Mouse (Mus musculus): ENCODE data around the gene Olfr606.
"Not testable (repeated sequence)": the region's sequence is repeated elsewhere in the genome, so short reads cannot be mapped to it uniquely, and the experiment has no call there.

Olfr606 gene

DNA sequence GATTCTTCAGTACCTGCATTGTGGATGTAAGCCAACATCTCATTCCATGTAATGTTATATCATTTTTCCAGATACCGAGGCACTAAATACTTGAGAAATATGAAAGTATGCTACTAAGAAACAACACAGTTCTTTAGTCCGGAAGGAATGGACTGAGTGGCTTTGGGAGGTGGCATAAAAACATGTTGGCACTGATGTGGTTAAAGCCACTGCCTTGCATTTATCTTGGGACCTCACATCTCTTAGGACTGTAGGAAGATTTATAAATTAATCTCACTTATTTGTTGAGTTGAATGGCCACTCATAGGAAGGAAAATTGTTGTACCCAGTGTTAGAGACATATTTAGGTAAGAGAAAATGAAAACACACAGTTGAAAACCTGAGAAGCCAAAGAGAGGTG, at the start of gene Olfr606:
Gene Olfr606, plus strand, starts transcription at position 301 of the 400 bp plus-strand sequence.
- DNase-seq (ENCODE audit: low read depth in 2 of 2, low spot score in 2 of 2) = no peak

DNA sequence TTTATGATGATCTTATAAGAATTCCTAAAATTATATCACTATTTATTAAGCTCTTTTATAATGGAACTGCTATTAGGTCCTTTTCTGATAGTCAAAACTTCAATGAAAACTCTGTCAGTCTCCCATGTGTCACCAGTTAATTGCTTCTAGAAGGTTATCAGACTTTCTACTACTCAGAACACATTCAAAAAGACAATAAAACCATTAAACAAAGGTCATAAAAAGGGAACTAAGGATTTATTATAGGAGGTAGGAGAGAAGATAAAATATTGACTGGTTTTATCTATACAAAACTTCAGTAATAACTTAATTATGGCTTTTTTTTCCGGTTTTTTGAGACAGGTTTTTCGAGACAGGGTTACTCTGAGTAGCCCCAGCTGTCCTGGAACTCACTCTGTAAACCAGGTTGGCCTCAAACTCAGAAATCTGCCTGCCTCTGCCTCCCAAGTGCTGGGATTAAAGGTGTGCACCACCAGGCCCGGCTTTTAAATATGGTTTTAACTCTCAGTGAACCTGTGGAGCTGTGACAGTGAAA, 42.3 kb upstream of the Olfr606 start:
- DNase-seq (ENCODE audit: low read depth in 2 of 2, low spot score in 2 of 2) = not testable (repeated sequence)

DNA sequence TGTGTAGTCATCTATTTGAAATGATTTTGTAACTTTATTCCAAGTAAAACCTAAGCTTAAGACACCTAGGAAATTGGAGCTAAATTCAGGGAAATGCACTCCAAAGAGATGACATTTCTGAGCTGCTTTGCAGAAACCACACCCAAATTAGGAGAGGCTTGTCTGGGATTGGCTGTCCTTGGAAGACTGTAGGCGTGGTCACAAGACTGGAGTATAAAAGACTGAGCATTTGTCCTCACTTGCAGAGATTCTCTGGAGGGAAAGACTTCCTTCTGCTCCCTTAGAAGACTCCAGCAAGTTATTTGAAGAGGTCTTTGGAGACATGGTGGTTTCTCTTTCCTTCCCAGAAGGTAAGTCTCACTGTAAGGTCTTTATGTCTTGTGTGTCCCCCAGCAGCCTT, 34.1 kb upstream of the Olfr606 start, which contains the start of gene Usp17lc:
Gene Usp17lc, plus strand, starts transcription at position 301 of the 400 bp plus-strand sequence.
- DNase-seq (ENCODE audit: low read depth in 2 of 2, low spot score in 2 of 2) = not testable (repeated sequence)

DNA sequence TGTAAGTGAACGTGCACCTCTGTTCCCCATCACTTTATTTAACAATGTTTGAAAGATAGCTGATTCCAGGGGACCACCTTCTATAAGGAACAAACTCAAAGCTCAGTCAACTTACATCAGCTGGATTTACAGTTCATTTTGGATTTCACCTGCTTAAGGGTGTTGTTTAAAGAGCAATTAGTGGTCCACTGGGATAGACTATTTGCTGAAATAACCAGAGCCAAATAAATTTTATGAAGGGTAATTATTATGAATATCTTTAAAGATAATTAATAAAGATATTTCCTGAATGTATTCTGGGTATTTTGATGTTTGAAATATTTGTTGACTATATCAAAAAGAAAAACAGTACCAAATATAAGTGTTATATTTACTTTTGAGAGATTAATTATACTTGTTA, 3.5 kb upstream of the Olfr606 start, which contains the start of gene Olfr605:
Gene Olfr605, minus strand, starts transcription at position 101 of the 400 bp plus-strand sequence.
- DNase-seq (ENCODE audit: low read depth in 2 of 2, low spot score in 2 of 2) = no peak

DNA sequence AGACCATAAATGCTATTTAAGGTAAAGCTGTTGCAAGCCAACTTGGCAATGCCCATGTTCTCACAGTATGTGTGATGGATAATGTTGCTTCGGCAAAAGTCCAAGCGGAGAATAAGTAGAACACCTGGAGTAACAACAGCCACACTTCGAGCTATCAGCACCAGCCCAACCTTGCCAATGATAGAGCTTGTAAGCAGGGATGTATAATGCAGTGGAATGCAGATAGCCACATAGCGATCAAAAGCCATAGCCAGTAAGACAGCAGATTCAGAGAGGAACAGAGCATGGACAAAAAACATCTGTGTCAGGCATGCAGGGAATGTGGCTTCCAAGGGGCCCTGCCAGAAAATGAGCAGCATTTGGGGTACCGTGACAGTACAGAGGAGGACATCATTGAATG, 11.7 kb downstream of the Olfr606 start:
- no peak for DNase-seq (ENCODE audit: low read depth in 2 of 2, low spot score in 2 of 2)

DNA sequence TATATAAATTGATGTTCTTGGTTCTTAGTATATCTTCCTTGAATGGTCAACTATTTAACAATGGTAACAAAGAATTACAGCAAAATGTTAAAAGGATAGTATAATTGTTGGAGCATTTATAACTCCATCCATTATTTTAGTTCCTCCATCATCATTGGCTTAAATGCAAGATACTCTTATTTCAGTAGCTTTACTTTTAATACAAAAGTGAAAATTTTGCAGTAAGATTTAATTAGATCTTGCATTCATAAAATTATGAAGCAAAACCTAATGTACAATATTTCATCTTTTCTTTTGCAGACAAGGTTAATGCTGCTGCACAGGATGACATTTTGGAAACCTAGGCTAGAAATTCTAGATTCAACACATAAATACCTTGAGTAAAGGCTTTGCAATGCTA, 20.7 kb downstream of the Olfr606 start, which contains the start of gene Olfr608:
Gene Olfr608, plus strand, starts transcription at position 301 of the 400 bp plus-strand sequence.
- no peak for DNase-seq (ENCODE audit: low read depth in 2 of 2, low spot score in 2 of 2)

DNA sequence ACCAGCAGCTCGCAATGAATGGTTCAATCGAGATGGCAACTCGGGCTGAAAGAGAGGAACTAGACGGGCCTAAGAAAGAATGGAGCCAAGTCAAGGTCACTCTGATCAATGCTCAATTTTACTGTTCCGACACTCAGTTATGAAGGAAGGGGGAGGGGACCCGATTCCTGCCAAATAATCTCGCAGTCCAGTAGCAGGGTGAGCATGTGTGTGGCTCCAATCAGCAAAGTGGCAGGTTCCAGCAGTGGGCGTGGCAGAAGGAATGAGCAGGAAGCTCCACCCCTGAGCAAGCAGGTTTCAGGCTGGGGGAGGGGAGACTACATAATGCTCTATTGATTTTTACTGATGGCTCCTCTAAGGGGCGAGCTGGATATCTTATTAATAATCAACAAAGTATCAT, 28.3 kb downstream of the Olfr606 start:
- not testable (repeated sequence) for DNase-seq (ENCODE audit: low read depth in 2 of 2, low spot score in 2 of 2)

DNA sequence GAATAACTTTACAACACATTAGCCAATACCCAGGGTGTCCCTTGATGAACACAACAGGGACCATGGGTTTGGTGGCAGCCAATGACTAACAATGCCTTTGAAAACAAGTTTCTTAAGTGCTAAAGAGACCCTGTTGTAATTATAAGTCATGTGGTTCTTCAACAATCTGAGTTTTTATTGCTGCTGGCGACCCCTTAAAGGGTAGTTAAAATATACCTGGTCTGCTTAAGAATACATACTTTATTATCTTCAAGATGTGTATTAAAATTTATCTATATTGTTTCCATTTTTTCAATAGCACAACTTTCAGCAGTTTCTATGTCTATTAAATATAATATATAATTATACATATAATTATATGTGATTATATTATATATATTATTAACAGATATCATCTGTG, 49.1 kb downstream of the Olfr606 start, which contains the start of gene Olfr609:
Gene Olfr609, minus strand, starts transcription at position 101 of the 400 bp plus-strand sequence.
- DNase-seq (ENCODE audit: low read depth in 2 of 2, low spot score in 2 of 2) = no peak

All from CD8-positive naive resting alpha-beta T cell, adult 2 months (primary cell).